Mouse (Mus musculus): ENCODE data around the gene Zfp354c.

The Zfp354c gene

DNA sequence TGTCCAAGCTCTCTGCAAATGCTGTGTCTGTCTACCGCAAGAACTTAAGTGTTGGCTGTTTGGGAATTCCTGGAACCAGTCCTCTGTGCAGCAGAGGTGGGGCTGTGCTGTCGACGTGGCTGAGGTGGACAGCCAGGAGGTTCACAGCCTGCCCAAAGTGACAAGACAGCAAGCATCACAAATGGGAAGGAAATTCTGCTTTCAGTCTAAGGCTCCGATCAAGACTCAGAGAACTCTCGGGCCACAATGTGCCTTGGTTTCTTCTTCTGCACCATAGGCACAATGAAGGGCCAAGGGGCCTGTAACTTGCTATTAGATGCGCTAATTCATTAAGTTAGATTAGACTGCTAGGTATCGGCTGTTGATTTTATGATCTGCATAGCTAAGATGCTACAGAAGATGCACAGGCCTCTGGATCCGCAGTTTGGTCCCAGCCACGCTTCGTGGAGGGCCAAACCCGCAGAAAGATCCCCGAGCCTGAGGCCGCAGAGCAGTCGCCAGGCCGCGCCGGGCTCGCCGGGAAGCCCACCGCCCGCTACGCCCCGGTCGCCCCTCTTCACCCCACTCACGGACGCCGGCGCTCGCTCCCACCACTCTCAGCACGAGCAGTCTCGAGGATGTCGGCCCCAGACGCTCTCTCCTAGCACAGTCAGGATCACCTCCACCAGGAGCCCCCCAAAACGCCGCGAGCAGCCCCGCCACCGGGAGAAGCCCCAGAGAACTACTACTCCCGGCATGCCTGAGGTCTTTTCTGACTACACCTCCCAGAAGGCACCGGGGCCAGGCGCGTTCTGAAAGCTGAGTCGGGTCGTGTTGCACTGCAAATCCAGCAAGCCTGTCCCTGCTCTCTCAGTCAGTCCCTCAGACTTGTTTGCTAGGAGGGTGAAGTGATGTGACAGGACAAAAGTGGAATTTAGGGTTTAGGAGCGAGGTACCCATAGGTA is at the start of gene Zfp354c:
Gene Zfp354c (minus strand): TSS at position 715 of the 944 bp plus-strand sequence.
- no peaks in the 10 kb centered on the region for H3K27me3 ChIP-seq (ENCODE audit: insufficient read depth, low read length)
- TF ChIP-seq CTCF (conservative IDR thresholded peaks at IDR 0.05; ENCODE audit: low read length) = no peak

DNA sequence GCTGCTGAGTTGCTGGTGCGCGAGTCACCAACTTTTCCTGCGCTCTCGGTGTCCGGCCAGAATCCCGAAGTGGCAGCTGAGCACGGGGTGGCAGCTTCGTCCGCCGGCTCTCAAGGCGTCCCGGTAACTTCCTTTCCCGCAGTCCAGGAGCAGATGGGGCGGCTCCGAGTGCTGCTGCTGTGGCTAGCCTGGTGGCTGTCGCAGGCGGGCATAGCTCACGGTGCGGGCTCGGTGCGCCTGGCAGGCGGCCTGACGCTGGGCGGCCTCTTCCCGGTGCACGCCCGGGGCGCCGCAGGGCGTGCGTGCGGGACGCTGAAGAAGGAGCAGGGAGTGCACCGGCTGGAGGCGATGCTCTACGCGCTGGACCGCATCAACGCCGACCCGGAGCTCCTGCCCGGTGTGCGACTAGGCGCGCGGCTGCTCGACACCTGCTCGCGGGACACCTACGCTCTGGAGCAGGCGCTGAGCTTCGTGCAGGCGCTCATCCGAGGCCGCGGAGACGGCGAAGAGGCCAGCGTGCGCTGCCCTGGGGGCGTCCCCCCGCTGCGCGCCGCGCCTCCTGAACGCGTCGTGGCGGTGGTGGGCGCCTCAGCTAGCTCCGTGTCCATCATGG is 23.6 kb upstream of the Zfp354c start:
- H3K27me3 ChIP-seq (ENCODE audit: insufficient read depth, low read length) = peaks cover 83% of the 10 kb centered on the region
- peaks cover 51% of the 10 kb centered on the region for H3K4me1 ChIP-seq (replicated peaks; ENCODE audit: low read depth, low read length)
- H3K36me3 ChIP-seq (ENCODE audit: insufficient read depth, low read length) = no peaks in the 10 kb centered on the region
- peak overlapping the region; percentile 79 for H3K4me3 ChIP-seq (replicated peaks; ENCODE audit: low read length)
- TF ChIP-seq CTCF (conservative IDR thresholded peaks at IDR 0.05; ENCODE audit: low read length) (no peak), NANOG (IDR thresholded peaks at IDR 0.05; ENCODE audit: borderline replicate concordance, low read length) (no peak), POU5F1 (IDR thresholded peaks at IDR 0.05; ENCODE audit: borderline replicate concordance, low read length) (no peak)
- 0 out of 2 replicates have a peak, but pooled peaks cover 8% of the 10 kb centered on the region for H3K9me3 ChIP-seq (ENCODE audit: low read length)

More for the DNA sequence above, at the start of gene Zfp354c:
- Histone ChIP-seq H3K36me3 (ENCODE audit: insufficient read depth, low read length) (peaks cover 32% of the 10 kb centered on the region), H3K4me3 (replicated peaks; ENCODE audit: low read length) (peak within 1 kb of the TSS; percentile 91), H3K9me3 (ENCODE audit: low read length) (no peaks in the 10 kb centered on the region), H3K4me1 (replicated peaks; ENCODE audit: low read depth, low read length) (peaks cover 14% of the 10 kb centered on the region)

- H3K9me3 ChIP-seq (ENCODE audit: low read length) = 0 out of 2 replicates have a peak, but pooled peaks cover 8% of the 10 kb centered on the region
- peaks cover 51% of the 10 kb centered on the region for H3K4me1 ChIP-seq (replicated peaks; ENCODE audit: low read depth, low read length)
- TF ChIP-seq NANOG (IDR thresholded peaks at IDR 0.05; ENCODE audit: borderline replicate concordance, low read length) (no peak), CTCF (conservative IDR thresholded peaks at IDR 0.05; ENCODE audit: low read length) (no peak), POU5F1 (IDR thresholded peaks at IDR 0.05; ENCODE audit: borderline replicate concordance, low read length) (no peak)
- peaks cover 85% of the 10 kb centered on the region for H3K27me3 ChIP-seq (ENCODE audit: insufficient read depth, low read length)
- peak within 1 kb of the TSS; percentile 79 for H3K4me3 ChIP-seq (replicated peaks; ENCODE audit: low read length)
- no peaks in the 10 kb centered on the region for H3K36me3 ChIP-seq (ENCODE audit: insufficient read depth, low read length)
These were observed 22.7 kb upstream of the Zfp354c start, which contains the start of gene Grm6 for GRCm38 (mm10) chr11:50850177-50850735. Gene Grm6 (plus strand): TSS chr11:50850685.

DNA sequence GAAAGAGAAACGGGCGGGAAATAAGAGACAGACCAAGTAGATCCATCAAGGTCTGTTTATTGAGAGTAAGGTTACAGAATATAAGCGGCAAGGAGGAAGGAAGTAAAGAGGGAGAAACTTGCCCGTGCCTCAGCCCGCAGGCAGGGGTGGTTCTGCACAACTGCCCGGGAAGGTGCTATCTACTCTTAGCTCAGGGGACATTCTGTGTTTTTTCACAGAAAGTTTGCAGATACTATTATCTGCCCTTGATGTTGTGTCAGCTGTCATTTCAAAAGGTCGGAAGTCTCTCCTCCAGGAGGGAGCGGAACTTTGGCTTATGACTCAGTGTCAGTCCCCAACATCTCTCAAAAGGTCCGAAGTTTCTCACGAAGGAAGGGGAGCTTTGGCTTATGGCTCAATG is 21.8 kb upstream of the Zfp354c start:
- no peak for TF ChIP-seq POU5F1 (IDR thresholded peaks at IDR 0.05; ENCODE audit: borderline replicate concordance, low read length)
- no peak for TF ChIP-seq CTCF (conservative IDR thresholded peaks at IDR 0.05; ENCODE audit: low read length)
- TF ChIP-seq NANOG (IDR thresholded peaks at IDR 0.05; ENCODE audit: borderline replicate concordance, low read length) = no peak
- Histone ChIP-seq H3K36me3 (ENCODE audit: insufficient read depth, low read length) (no peaks in the 10 kb centered on the region), H3K4me1 (replicated peaks; ENCODE audit: low read depth, low read length) (peaks cover 51% of the 10 kb centered on the region), H3K4me3 (replicated peaks; ENCODE audit: low read length) (peak overlapping the region; percentile 11; the same call in 1 of the 2 replicates), H3K27me3 (ENCODE audit: insufficient read depth, low read length) (peaks cover 89% of the 10 kb centered on the region), H3K9me3 (ENCODE audit: low read length) (0 out of 2 replicates have a peak, but pooled peaks cover 8% of the 10 kb centered on the region)

- Histone ChIP-seq H3K36me3 (ENCODE audit: insufficient read depth, low read length) (no peaks in the 10 kb centered on the region), H3K4me3 (replicated peaks; ENCODE audit: low read length) (no peak overlapping the region), H3K4me1 (replicated peaks; ENCODE audit: low read depth, low read length) (peaks cover 44% of the 10 kb centered on the region), H3K27me3 (ENCODE audit: insufficient read depth, low read length) (peaks cover 85% of the 10 kb centered on the region), H3K9me3 (ENCODE audit: low read length) (0 out of 2 replicates have a peak, but pooled peaks cover 8% of the 10 kb centered on the region)
- no peak for TF ChIP-seq POU5F1 (IDR thresholded peaks at IDR 0.05; ENCODE audit: borderline replicate concordance, low read length)
- TF ChIP-seq NANOG (IDR thresholded peaks at IDR 0.05; ENCODE audit: borderline replicate concordance, low read length) = no peak
- TF ChIP-seq CTCF (conservative IDR thresholded peaks at IDR 0.05; ENCODE audit: low read length) = no peak
These were observed 21.1 kb upstream of the Zfp354c start for GRCm38 (mm10) chr11:50848520-50849137.

- Histone ChIP-seq H3K27me3 (ENCODE audit: insufficient read depth, low read length) (peaks cover 74% of the 10 kb centered on the region), H3K4me1 (replicated peaks; ENCODE audit: low read depth, low read length) (peaks cover 30% of the 10 kb centered on the region), H3K4me3 (replicated peaks; ENCODE audit: low read length) (no peak overlapping the region), H3K9me3 (ENCODE audit: low read length) (0 out of 2 replicates have a peak, but pooled peaks cover 6% of the 10 kb centered on the region), H3K36me3 (ENCODE audit: insufficient read depth, low read length) (no peaks in the 10 kb centered on the region)
- TF ChIP-seq POU5F1 (IDR thresholded peaks at IDR 0.05; ENCODE audit: borderline replicate concordance, low read length) = no peak
- peak; percentile 53 for TF ChIP-seq CTCF (conservative IDR thresholded peaks at IDR 0.05; ENCODE audit: low read length)
- TF ChIP-seq NANOG (IDR thresholded peaks at IDR 0.05; ENCODE audit: borderline replicate concordance, low read length) = no peak
These were observed 19.5 kb upstream of the Zfp354c start for GRCm38 (mm10) chr11:50847047-50847446.

DNA sequence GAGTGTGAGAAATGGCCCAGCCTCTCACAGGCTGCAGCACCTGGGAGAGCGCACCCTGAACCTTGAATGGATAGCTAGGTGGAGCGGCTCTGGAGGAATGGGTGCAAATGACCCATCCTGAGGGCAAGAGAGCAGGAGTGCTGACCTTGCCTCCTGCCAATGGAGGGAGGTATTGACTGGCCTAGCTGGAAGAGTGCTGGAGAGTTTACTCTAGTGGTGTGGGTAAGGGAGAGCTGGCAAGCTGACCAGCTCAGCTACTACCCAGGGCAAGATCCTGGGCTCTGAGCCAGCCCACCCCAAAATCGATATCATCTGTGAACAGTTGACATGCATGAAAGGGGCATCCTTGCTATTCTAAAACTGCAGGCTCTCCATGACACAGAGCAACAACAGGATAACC is 18.4 kb upstream of the Zfp354c start:
- Histone ChIP-seq H3K9me3 (ENCODE audit: low read length) (0 out of 2 replicates have a peak, but pooled peaks cover 6% of the 10 kb centered on the region), H3K4me1 (replicated peaks; ENCODE audit: low read depth, low read length) (peaks cover 29% of the 10 kb centered on the region), H3K4me3 (replicated peaks; ENCODE audit: low read length) (no peak overlapping the region), H3K36me3 (ENCODE audit: insufficient read depth, low read length) (no peaks in the 10 kb centered on the region), H3K27me3 (ENCODE audit: insufficient read depth, low read length) (peaks cover 64% of the 10 kb centered on the region)
- TF ChIP-seq NANOG (IDR thresholded peaks at IDR 0.05; ENCODE audit: borderline replicate concordance, low read length) = no peak
- TF ChIP-seq POU5F1 (IDR thresholded peaks at IDR 0.05; ENCODE audit: borderline replicate concordance, low read length) = no peak
- TF ChIP-seq CTCF (conservative IDR thresholded peaks at IDR 0.05; ENCODE audit: low read length) = no peak
